In the genomic region with DNA sequence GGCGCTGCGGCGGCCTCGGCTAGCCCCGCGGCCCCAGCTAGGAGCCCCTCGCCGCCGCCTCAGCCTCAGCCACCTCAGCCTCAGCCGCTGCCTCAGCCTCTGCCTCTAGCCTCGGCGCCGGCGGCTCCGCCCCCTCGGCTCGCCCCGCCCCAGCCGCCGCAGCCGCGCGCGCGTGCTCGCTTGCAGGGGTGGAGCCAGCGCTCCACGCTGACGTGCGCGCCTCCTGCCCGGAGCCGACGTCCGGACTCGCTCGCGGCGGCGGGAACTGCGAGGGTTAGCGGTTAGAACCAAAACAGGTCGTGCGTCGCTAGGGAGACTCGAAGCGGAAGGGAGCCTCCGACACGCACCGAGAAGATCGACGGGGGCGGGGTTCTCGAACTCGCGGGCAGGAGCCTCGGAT, we compare ENCODE assay signal across 8 mouse cellular contexts. TPM values are rescaled to one million over a fixed set of nuclear protein-coding genes. Genes with fewer than 3 reads are reported as not detected.
DNase-seq lines count a peak whose midpoint lies in the region; ATAC-seq lines count a peak whose summit lies in the region.

A gene (minus strand): TSS at position 133 of the 400 bp plus-strand sequence.

- DNase-seq in adrenal gland, postnatal 36 days: peak; percentile 93 to 95
- DNase-seq in heart, adult 11 months: peak; percentile 99
- DNase-seq in kidney, adult 11 months: peak; percentile 90
- DNase-seq in left cerebral cortex, postnatal 4 days: peak; percentile 91
- DNase-seq in midbrain, embryonic 11.5 days (ENCODE audit: low spot score, missing footprints): peak; percentile 100
- DNase-seq in right cerebral cortex, postnatal 4 days: peak; percentile 88
- DNase-seq in yolk sac, embryonic 10.5 days (ENCODE audit: low spot score): peak; percentile 89

- H3K27me3 ChIP-seq in embryonic facial prominence, embryonic 12.5 days: peaks cover 18% of the 10 kb centered on the region
- H3K27me3 ChIP-seq in midbrain, embryonic 11.5 days (ENCODE audit: control insufficient read depth, insufficient read depth, low read length): peaks cover 13% of the 10 kb centered on the region

- under 1% methylated on average over 57 of the region's 57 CpGs for WGBS in embryonic facial prominence, embryonic 12.5 days
- under 1% methylated on average over 56 of the region's 57 CpGs for WGBS in midbrain, embryonic 11.5 days

- intact Hi-C loops in left cerebral cortex, postnatal 4 days (cut with DNase I): no loop called here

- H3K9ac ChIP-seq in embryonic facial prominence, embryonic 12.5 days: peak within 1 kb of the TSS; percentile 63
- H3K9ac ChIP-seq in midbrain, embryonic 11.5 days (ENCODE audit: low read length): peak within 1 kb of the TSS; percentile 76

- H3K4me2 ChIP-seq in embryonic facial prominence, embryonic 12.5 days (replicated peaks): peak within 1 kb of the TSS; percentile 92
- H3K4me2 ChIP-seq in midbrain, embryonic 11.5 days: peak within 1 kb of the TSS; percentile 80

- peaks cover 12% of the 10 kb centered on the region for H3K4me1 ChIP-seq in embryonic facial prominence, embryonic 12.5 days
- peaks cover 14% of the 10 kb centered on the region for H3K4me1 ChIP-seq in midbrain, embryonic 11.5 days (ENCODE audit: control insufficient read depth, insufficient read depth, low read length)

- peak within 1 kb of the TSS; percentile 72 for H3K4me3 ChIP-seq in embryonic facial prominence, embryonic 12.5 days
- peak within 1 kb of the TSS; percentile 69 for H3K4me3 ChIP-seq in midbrain, embryonic 11.5 days (ENCODE audit: low read depth, low read length)

- no peaks in the 10 kb centered on the region for H3K9me3 ChIP-seq in embryonic facial prominence, embryonic 12.5 days
- no peaks in the 10 kb centered on the region; the same call in 1 of the 2 replicates for H3K9me3 ChIP-seq in midbrain, embryonic 11.5 days (ENCODE audit: control insufficient read depth, low read length)

- no peaks in the 10 kb centered on the region for H3K36me3 ChIP-seq in embryonic facial prominence, embryonic 12.5 days
- H3K36me3 ChIP-seq in midbrain, embryonic 11.5 days (ENCODE audit: control insufficient read depth, insufficient read depth, low read length): no peaks in the 10 kb centered on the region

- peak; percentile 87 for ATAC-seq in embryonic facial prominence, embryonic 12.5 days (ENCODE audit: insufficient number of reproducible peaks, insufficient read depth, low FRiP score, low TSS enrichment)
- ATAC-seq in midbrain, embryonic 11.5 days (ENCODE audit: low FRiP score): peak; percentile 96

- peak within 1 kb of the TSS; percentile 61; the same call in 1 of the 2 replicates for H3K27ac ChIP-seq in embryonic facial prominence, embryonic 12.5 days
- H3K27ac ChIP-seq in midbrain, embryonic 11.5 days (ENCODE audit: low read depth, low read length): no peak within 1 kb of the TSS; the same call in 1 of the 2 replicates

RNA-seq across cellular contexts. Expression of the gene that starts here (rescaled TPM):
- total RNA-seq in adrenal gland, postnatal 36 days (2021): 10 to 100 TPM; 10.8 to 68.2 TPM
- 6.6 and 8.2 TPM in 2 replicates for polyA plus RNA-seq in embryonic facial prominence, embryonic 12.5 days (2016; fragmentation: Nextera tagmentation; extraction: Ambion mirVana)
- total RNA-seq in left cerebral cortex, postnatal 4 days (2021): 10 to 100 TPM; 64.3 to 70.4 TPM
- polyA plus RNA-seq in midbrain, embryonic 11.5 days (2014; fragmentation: Nextera tagmentation; extraction: Ambion mirVana): 5.8 and 7.4 TPM in 2 replicates
